Mouse (Mus musculus): Measurements from ENCODE around the gene Clpx. TPM values are rescaled to one million over a fixed set of nuclear protein-coding genes. Genes with fewer than 3 reads are reported as not detected.
A peak's percentile ranks its signal among the peaks of the same experiment; 100 is the strongest.

Clpx gene
- polyA plus RNA-seq, 1 experiment from 2014 or later: 47.9 TPM

- DNase-seq (ENCODE audit: low spot score): no peak
- no peak for TF ChIP-seq EP300 (optimal IDR thresholded peaks at IDR 0.05)
- no peak for TF ChIP-seq CTCF (IDR thresholded peaks at IDR 0.05; ENCODE audit: low read depth)
- no peak for ATAC-seq (ENCODE audit: low FRiP score, low TSS enrichment)
- Histone ChIP-seq H3K27me3 (ENCODE audit: control insufficient read depth, insufficient read depth, low read length) (no peaks in the 10 kb centered on the region), H3K9ac (ENCODE audit: low read length) (no peak overlapping the region), H3K27ac (replicated peaks) (no peak overlapping the region), H3K9me3 (ENCODE audit: control insufficient read depth, low read length) (no peaks in the 10 kb centered on the region), H3K4me2 (replicated peaks; ENCODE audit: low read depth) (no peak overlapping the region), H3K4me1 (replicated peaks; ENCODE audit: control insufficient read depth, insufficient read depth) (no peaks in the 10 kb centered on the region), H3K4me3 (ENCODE audit: low read depth, low read length) (no peak overlapping the region), H3K36me3 (ENCODE audit: control insufficient read depth, insufficient read depth, low read length) (peaks cover 10% of the 10 kb centered on the region; the same call in 1 of the 2 replicates)
- 95% methylated on average over 4 of the region's 4 CpGs for WGBS
These were observed 9.5 kb downstream of the Clpx start for GRCm38 (mm10) chr9:65303586-65303985.

- no peak for DNase-seq (ENCODE audit: low spot score)
- no peak overlapping the region for H3K4me2 ChIP-seq (replicated peaks; ENCODE audit: low read depth)
- no peak overlapping the region for H3K9ac ChIP-seq (ENCODE audit: low read length)
- TF ChIP-seq CTCF (IDR thresholded peaks at IDR 0.05; ENCODE audit: low read depth): no peak
- peak; percentile 33 for TF ChIP-seq EP300 (optimal IDR thresholded peaks at IDR 0.05)
- H3K27ac ChIP-seq (replicated peaks): no peak overlapping the region
- H3K4me3 ChIP-seq (ENCODE audit: low read depth, low read length): no peak overlapping the region
- H3K27me3 ChIP-seq (ENCODE audit: control insufficient read depth, insufficient read depth, low read length): no peaks in the 10 kb centered on the region
- WGBS: 74% methylated on average over 4 of the region's 4 CpGs
- H3K4me1 ChIP-seq (replicated peaks; ENCODE audit: control insufficient read depth, insufficient read depth): no peaks in the 10 kb centered on the region
- no peak for ATAC-seq (ENCODE audit: low FRiP score, low TSS enrichment)
- no peaks in the 10 kb centered on the region for H3K9me3 ChIP-seq (ENCODE audit: control insufficient read depth, low read length)
- peaks cover 13% of the 10 kb centered on the region; the same call in 1 of the 2 replicates for H3K36me3 ChIP-seq (ENCODE audit: control insufficient read depth, insufficient read depth, low read length)
These were observed 10.2 kb downstream of the Clpx start for GRCm38 (mm10) chr9:65304300-65304699.

- DNase-seq (ENCODE audit: low spot score) (no peak), ATAC-seq (ENCODE audit: low FRiP score, low TSS enrichment) (no peak)
- no peak overlapping the region for H3K27ac ChIP-seq (replicated peaks)
- H3K27me3 ChIP-seq (ENCODE audit: control insufficient read depth, insufficient read depth, low read length): no peaks in the 10 kb centered on the region
- 84% methylated on average over 2 of the region's 2 CpGs for WGBS
- no peak overlapping the region for H3K4me3 ChIP-seq (ENCODE audit: low read depth, low read length)
- H3K4me2 ChIP-seq (replicated peaks; ENCODE audit: low read depth): no peak overlapping the region
- H3K9ac ChIP-seq (ENCODE audit: low read length): no peak overlapping the region
- no peaks in the 10 kb centered on the region for H3K9me3 ChIP-seq (ENCODE audit: control insufficient read depth, low read length)
- H3K36me3 ChIP-seq (ENCODE audit: control insufficient read depth, insufficient read depth, low read length): peaks cover 8% of the 10 kb centered on the region; the same call in 1 of the 2 replicates
- TF ChIP-seq CTCF (IDR thresholded peaks at IDR 0.05; ENCODE audit: low read depth): no peak
- no peak for TF ChIP-seq EP300 (optimal IDR thresholded peaks at IDR 0.05)
- H3K4me1 ChIP-seq (replicated peaks; ENCODE audit: control insufficient read depth, insufficient read depth): no peaks in the 10 kb centered on the region
These were observed 12.6 kb downstream of the Clpx start for GRCm38 (mm10) chr9:65306672-65307071.

- Histone ChIP-seq H3K4me1 (replicated peaks; ENCODE audit: control insufficient read depth, insufficient read depth) (no peaks in the 10 kb centered on the region), H3K4me2 (replicated peaks; ENCODE audit: low read depth) (no peak overlapping the region), H3K27ac (replicated peaks) (no peak overlapping the region), H3K9me3 (ENCODE audit: control insufficient read depth, low read length) (no peaks in the 10 kb centered on the region), H3K9ac (ENCODE audit: low read length) (no peak overlapping the region), H3K27me3 (ENCODE audit: control insufficient read depth, insufficient read depth, low read length) (no peaks in the 10 kb centered on the region), H3K36me3 (ENCODE audit: control insufficient read depth, insufficient read depth, low read length) (peaks cover 13% of the 10 kb centered on the region), H3K4me3 (ENCODE audit: low read depth, low read length) (no peak overlapping the region)
- TF ChIP-seq CTCF (IDR thresholded peaks at IDR 0.05; ENCODE audit: low read depth) (no peak), EP300 (optimal IDR thresholded peaks at IDR 0.05) (no peak)
- ATAC-seq (ENCODE audit: low FRiP score, low TSS enrichment) (no peak), DNase-seq (ENCODE audit: low spot score) (no peak)
- 84% methylated on average over 1 of the region's 1 CpGs for WGBS
These were observed 14.0 kb downstream of the Clpx start for GRCm38 (mm10) chr9:65308011-65308410.

GRCm38 (mm10) chr9:65312669-65313357, 18.8 kb downstream of the Clpx start:
- TF ChIP-seq CTCF (IDR thresholded peaks at IDR 0.05; ENCODE audit: low read depth) (no peak), EP300 (optimal IDR thresholded peaks at IDR 0.05) (no peak)
- Histone ChIP-seq H3K27ac (replicated peaks) (no peak overlapping the region), H3K9me3 (ENCODE audit: control insufficient read depth, low read length) (no peaks in the 10 kb centered on the region), H3K4me1 (replicated peaks; ENCODE audit: control insufficient read depth, insufficient read depth) (no peaks in the 10 kb centered on the region), H3K4me2 (replicated peaks; ENCODE audit: low read depth) (no peak overlapping the region), H3K27me3 (ENCODE audit: control insufficient read depth, insufficient read depth, low read length) (no peaks in the 10 kb centered on the region), H3K4me3 (ENCODE audit: low read depth, low read length) (no peak overlapping the region), H3K9ac (ENCODE audit: low read length) (no peak overlapping the region), H3K36me3 (ENCODE audit: control insufficient read depth, insufficient read depth, low read length) (peaks cover 19% of the 10 kb centered on the region)
- ATAC-seq (ENCODE audit: low FRiP score, low TSS enrichment): peak; percentile 56; the same call in 1 of the 2 replicates
- WGBS: 93% methylated on average over 4 of the region's 4 CpGs
- no peak for DNase-seq (ENCODE audit: low spot score)

GRCm38 (mm10) chr9:65313846-65314245, 19.8 kb downstream of the Clpx start:
- Histone ChIP-seq H3K4me2 (replicated peaks; ENCODE audit: low read depth) (no peak overlapping the region), H3K4me3 (ENCODE audit: low read depth, low read length) (no peak overlapping the region), H3K9ac (ENCODE audit: low read length) (no peak overlapping the region), H3K27ac (replicated peaks) (no peak overlapping the region), H3K9me3 (ENCODE audit: control insufficient read depth, low read length) (no peaks in the 10 kb centered on the region), H3K36me3 (ENCODE audit: control insufficient read depth, insufficient read depth, low read length) (peaks cover 21% of the 10 kb centered on the region), H3K4me1 (replicated peaks; ENCODE audit: control insufficient read depth, insufficient read depth) (no peaks in the 10 kb centered on the region), H3K27me3 (ENCODE audit: control insufficient read depth, insufficient read depth, low read length) (no peaks in the 10 kb centered on the region)
- TF ChIP-seq CTCF (IDR thresholded peaks at IDR 0.05; ENCODE audit: low read depth) (no peak), EP300 (optimal IDR thresholded peaks at IDR 0.05) (no peak)
- ATAC-seq (ENCODE audit: low FRiP score, low TSS enrichment) (no peak), DNase-seq (ENCODE audit: low spot score) (no peak)
- 92% methylated on average over 1 of the region's 1 CpGs for WGBS

Measured in stomach, postnatal 0 days (tissue).